Mouse (Mus musculus) embryonic facial prominence, embryonic 14.5 days (tissue): ENCODE results near the gene Crtam. TPM values are rescaled to one million over a fixed set of nuclear protein-coding genes. Genes with fewer than 3 reads are reported as not detected.

Experiments
- ATAC-seq: fragments of 200-750 bp; cut with Nextera tagmentation; 2 replicates; pipeline ENCODE4 v1.8.0; 2017; ENCODE audit warnings: low read depth, moderate number of reproducible peaks, moderate TSS enrichment
- DNase-seq: peaks from one replicate; pipeline ENCODE4 v3.0.0-alpha.2; 2015; ENCODE audit warnings: low spot score
- H3K27ac ChIP-seq: fragments of 300-500 bp; sonication (generic); replicated peaks from 2 replicates; pipeline ENCODE4 v1.5.1; 2014; ENCODE audit warnings: low read depth, mild to moderate bottlenecking, low read length, moderate library complexity
- H3K27me3 ChIP-seq: fragments of 300-500 bp; sonication (generic); replicated peaks from 2 replicates; pipeline ENCODE4 v1.6.1; 2014; ENCODE audit warnings: low read length; ENCODE audit not compliant: control insufficient read depth, insufficient read depth
- H3K36me3 ChIP-seq: fragments of 300-500 bp; sonication (generic); 2 replicates; pipeline ENCODE4 v1.6.1; 2014; ENCODE audit warnings: low read length, mixed read lengths; ENCODE audit not compliant: control insufficient read depth, insufficient read depth
- H3K4me1 ChIP-seq: fragments of 300-500 bp; sonication (generic); 2 replicates; pipeline ENCODE4 v1.6.1; 2014; ENCODE audit warnings: antibody characterized with exemption, low read length; ENCODE audit not compliant: control insufficient read depth, insufficient read depth
- H3K4me2 ChIP-seq: fragments of 300-500 bp; sonication (generic); 2 replicates; pipeline ENCODE4 v1.6.1; 2014; ENCODE audit warnings: low read depth, mild to moderate bottlenecking, low read length, moderate library complexity, mixed read lengths
- H3K4me3 ChIP-seq: fragments of 300-500 bp; sonication (generic); 2 replicates; pipeline ENCODE4 v1.5.1; 2014; ENCODE audit warnings: low read depth, mild to moderate bottlenecking, low read length
- H3K9ac ChIP-seq: fragments of 300-500 bp; sonication (generic); 2 replicates; pipeline ENCODE4 v1.6.1; 2014; ENCODE audit warnings: low read depth, mild to moderate bottlenecking, low read length, moderate library complexity, mixed read lengths
- H3K9me3 ChIP-seq: fragments of 300-500 bp; sonication (generic); 2 replicates; pipeline ENCODE4 v1.6.1; 2016; ENCODE audit warnings: low read length; ENCODE audit not compliant: control insufficient read depth
- WGBS: fragments of 180-500 bp; shearing (Covaris S2); extraction: QIAGEN DNeasy Blood & Tissue Kit; methylation state at CpG from one replicate; pipeline ENCODE4 v1.1.7; 2014; 5-methylcytosine and 5-hydroxymethylcytosine counted together
- polyA plus RNA-seq: library from polyadenylated mRNA; unstranded; fragments of >200 nt; fragmentation: Nextera tagmentation; extraction: Ambion mirVana; gene quantifications from 2 replicates; pipeline ENCODE4 v1.2.1, GENCODE M21; 2014

Crtam gene
- polyA plus RNA-seq, 1 experiment from 2014 or later = not detected

- Histone ChIP-seq H3K4me3 (no peak overlapping the region), H3K36me3 (no peaks in the 10 kb centered on the region), H3K9me3 (no peaks in the 10 kb centered on the region), H3K9ac (no peak overlapping the region), H3K27ac (no peak overlapping the region), H3K4me2 (no peak overlapping the region), H3K27me3 (peaks cover 28% of the 10 kb centered on the region), H3K4me1 (no peaks in the 10 kb centered on the region; the same call in 1 of the 2 replicates)
- ATAC-seq (no peak), DNase-seq (no peak)
- 52% methylated on average over 3 of the region's 3 CpGs for WGBS
These were observed 43.0 kb downstream of the Crtam start for GRCm38 (mm10) chr9:40961401-40961800.

DNA sequence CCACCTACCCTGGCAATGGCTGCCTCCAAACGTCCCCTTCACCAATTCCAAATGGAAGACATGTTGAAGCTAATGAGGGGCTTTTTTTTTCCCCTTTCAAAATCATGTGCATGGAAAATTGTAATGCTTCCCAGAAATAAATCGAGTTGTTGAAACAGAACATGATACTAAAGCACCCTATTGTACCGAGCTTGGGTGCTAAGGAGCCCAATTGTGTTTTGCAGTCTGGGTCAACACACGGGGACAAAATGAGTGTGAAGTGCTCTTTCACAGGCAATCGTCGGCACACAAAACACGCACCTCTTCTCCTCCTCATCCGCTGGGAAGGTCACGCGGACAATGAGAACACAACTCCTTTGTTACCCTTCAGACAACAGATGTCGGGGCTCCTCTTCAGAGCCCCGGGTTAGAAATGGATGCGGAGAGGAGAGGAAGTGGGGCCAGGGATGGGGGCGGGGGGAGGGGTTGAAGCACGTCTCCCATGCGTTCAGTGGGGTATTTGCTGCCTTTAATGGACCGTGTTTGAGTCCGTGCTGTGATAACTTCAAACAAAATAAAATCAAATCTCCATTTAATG lies 55.3 kb downstream of the Crtam start:
- Histone ChIP-seq H3K9me3 (no peaks in the 10 kb centered on the region), H3K4me3 (no peak overlapping the region), H3K9ac (no peak overlapping the region), H3K4me2 (peak overlapping the region; percentile 37), H3K36me3 (no peaks in the 10 kb centered on the region), H3K4me1 (no peaks in the 10 kb centered on the region), H3K27ac (no peak overlapping the region), H3K27me3 (no peaks in the 10 kb centered on the region)
- no peak for ATAC-seq
- 38% methylated on average over 18 of the region's 18 CpGs for WGBS
- DNase-seq = no peak

- Histone ChIP-seq H3K27me3 (no peaks in the 10 kb centered on the region), H3K9me3 (no peaks in the 10 kb centered on the region), H3K36me3 (no peaks in the 10 kb centered on the region), H3K27ac (no peak overlapping the region), H3K4me1 (no peaks in the 10 kb centered on the region), H3K4me2 (no peak overlapping the region), H3K9ac (no peak overlapping the region), H3K4me3 (no peak overlapping the region)
- 91% methylated on average over 6 of the region's 6 CpGs for WGBS
- no peak for DNase-seq
- ATAC-seq = no peak
These were observed 56.0 kb downstream of the Crtam start for GRCm38 (mm10) chr9:40948473-40948872.

DNA sequence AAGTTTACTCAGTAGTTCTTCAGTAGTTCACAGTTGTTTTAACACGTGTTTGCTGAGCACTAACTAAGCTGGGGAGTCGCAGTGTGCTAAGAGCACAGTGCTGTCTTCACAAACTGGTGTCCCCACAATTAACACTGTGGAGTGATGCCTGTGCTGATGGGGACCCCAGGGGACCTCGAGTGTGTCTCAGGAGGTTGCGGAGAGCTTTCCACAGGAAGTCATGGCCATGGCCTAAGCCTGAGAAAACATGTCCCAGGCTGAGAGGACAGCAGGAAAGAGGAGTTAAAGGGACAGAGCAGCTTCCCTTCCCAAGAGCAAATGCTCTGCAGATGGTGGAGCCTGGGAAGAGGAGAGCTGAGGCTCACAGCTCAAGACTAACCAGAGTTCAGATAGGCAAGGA lies 57.3 kb downstream of the Crtam start:
- no peaks in the 10 kb centered on the region for H3K4me1 ChIP-seq
- 53% methylated on average over 4 of the region's 4 CpGs for WGBS
- no peaks in the 10 kb centered on the region for H3K36me3 ChIP-seq
- no peak overlapping the region for H3K27ac ChIP-seq
- ATAC-seq (no peak), DNase-seq (no peak)
- H3K4me3 ChIP-seq = no peak overlapping the region
- no peaks in the 10 kb centered on the region for H3K9me3 ChIP-seq
- H3K9ac ChIP-seq = no peak overlapping the region
- H3K4me2 ChIP-seq = no peak overlapping the region
- H3K27me3 ChIP-seq = no peaks in the 10 kb centered on the region

- Histone ChIP-seq H3K36me3 (no peaks in the 10 kb centered on the region), H3K27me3 (no peaks in the 10 kb centered on the region), H3K27ac (no peak overlapping the region), H3K9ac (no peak overlapping the region), H3K9me3 (no peaks in the 10 kb centered on the region), H3K4me1 (no peaks in the 10 kb centered on the region), H3K4me2 (no peak overlapping the region), H3K4me3 (no peak overlapping the region)
- DNase-seq (no peak), ATAC-seq (no peak)
- 66% methylated on average over 7 of the region's 7 CpGs for WGBS
These were observed 67.0 kb downstream of the Crtam start for GRCm38 (mm10) chr9:40937425-40937824.

DNA sequence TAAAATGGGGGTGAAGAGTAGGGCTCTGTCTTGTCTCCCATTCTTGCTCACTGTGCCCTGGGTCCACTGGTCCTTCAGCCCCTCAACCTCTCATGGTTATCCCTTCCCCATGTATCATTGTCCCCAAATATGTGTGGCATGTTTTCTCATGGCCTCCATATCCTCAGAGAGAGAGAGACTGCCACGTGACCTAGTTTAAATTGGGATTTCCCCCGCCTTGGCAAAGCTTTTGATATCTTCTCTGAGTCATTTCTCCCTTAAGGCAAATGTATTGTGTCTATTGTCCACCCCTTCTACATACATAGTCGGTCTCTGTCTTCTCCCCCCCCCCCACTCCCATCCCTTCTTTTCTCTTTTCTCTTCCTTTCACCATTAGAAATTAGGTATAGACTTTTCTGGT lies 71.1 kb downstream of the Crtam start:
- H3K4me3 ChIP-seq = no peak overlapping the region
- no peaks in the 10 kb centered on the region for H3K36me3 ChIP-seq
- ATAC-seq (no peak), DNase-seq (no peak)
- H3K4me2 ChIP-seq = no peak overlapping the region
- H3K9ac ChIP-seq = no peak overlapping the region
- H3K27me3 ChIP-seq = no peaks in the 10 kb centered on the region
- 55% methylated on average over 3 of the region's 3 CpGs for WGBS
- H3K4me1 ChIP-seq = no peaks in the 10 kb centered on the region
- H3K9me3 ChIP-seq = no peaks in the 10 kb centered on the region
- no peak overlapping the region for H3K27ac ChIP-seq

GRCm38 (mm10) chr9:40927351-40927980 lies 77.0 kb downstream of the Crtam start:
- DNase-seq (no peak), ATAC-seq (no peak)
- H3K9me3 ChIP-seq = no peaks in the 10 kb centered on the region
- no peak overlapping the region for H3K27ac ChIP-seq
- H3K4me1 ChIP-seq = 0 out of 2 replicates have a peak, but pooled peaks cover 4% of the 10 kb centered on the region
- no peaks in the 10 kb centered on the region for H3K27me3 ChIP-seq
- no peak overlapping the region for H3K4me2 ChIP-seq
- H3K9ac ChIP-seq = no peak overlapping the region
- H3K4me3 ChIP-seq = no peak overlapping the region
- no peaks in the 10 kb centered on the region for H3K36me3 ChIP-seq
- 69% methylated on average over 17 of the region's 17 CpGs for WGBS
